Mouse (Mus musculus) stomach, postnatal 0 days (tissue): ENCODE results near the gene Cd3eap.

Experiments used
- CTCF ChIP-seq: IDR thresholded peaks from 2 replicates; pipeline ENCODE4 v1.5.1; 2016; ENCODE audit warnings: antibody characterized with exemption, low read depth, mild to moderate bottlenecking, moderate library complexity
- EP300 ChIP-seq: optimal IDR thresholded peaks from 2 replicates; pipeline ENCODE3; 2016; ENCODE audit warnings: antibody characterized with exemption

DNA sequence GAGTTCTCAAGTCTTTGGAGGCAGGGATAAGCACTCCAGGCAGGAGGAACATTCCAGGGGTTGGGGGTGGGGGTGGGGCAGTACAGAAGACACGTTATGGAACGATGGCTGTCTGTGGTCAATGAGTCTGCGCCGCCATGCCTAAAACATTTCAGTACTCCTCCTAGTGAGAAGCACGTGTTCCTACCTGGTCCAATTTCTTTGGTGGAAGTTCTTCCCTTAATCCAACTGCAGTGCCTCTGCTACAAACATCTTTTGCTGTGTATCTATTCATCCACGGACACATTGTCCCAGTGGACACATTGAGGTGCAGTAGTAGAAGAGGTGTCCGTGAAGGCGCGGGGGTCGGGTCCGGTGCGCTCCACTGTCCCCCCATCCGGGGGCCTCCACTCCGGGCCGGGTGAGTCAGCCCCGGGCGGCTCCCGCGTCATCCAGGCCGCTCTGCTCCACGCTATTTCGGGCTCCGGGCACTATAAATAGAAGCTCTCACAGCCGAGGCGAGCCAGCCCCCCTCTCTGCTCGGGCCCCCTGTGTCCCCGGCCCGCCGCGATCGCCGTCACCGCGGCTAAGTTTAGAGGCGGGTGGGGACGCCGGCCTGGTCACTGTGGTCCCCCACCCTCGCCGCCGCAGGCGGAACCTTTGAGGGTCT is 17.4 kb downstream of the Cd3eap start:
- TF ChIP-seq CTCF (no peak), EP300 (no peak)
